Mouse (Mus musculus): ENCODE measurements around the gene Gsta2.

DNA sequence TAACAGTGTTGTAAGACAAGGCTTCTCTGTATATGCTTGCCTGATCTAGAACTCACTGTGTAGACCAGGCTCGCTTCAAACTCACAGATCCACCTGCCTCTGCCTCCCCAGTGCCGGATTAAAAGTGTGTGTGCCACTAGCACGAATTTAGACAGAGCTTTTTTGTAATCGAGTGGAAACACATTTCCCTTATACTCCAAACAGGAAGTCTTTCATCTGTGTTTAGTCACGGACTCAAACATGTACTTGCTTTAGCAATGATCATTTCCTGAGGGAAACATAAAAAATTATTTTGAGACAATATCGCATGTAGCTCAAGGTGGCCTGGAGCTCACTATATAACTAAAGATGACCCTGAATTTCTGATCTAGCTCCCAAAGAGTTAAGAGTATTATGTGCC is 7.8 kb upstream of the Gsta2 start:
- TF ChIP-seq POLR2A (IDR thresholded peaks at IDR 0.05; ENCODE audit: low read depth, low read length) = no peak
- no peak for TF ChIP-seq CTCF (IDR thresholded peaks at IDR 0.05; ENCODE audit: extremely low read depth, insufficient read length, insufficient replicate concordance, low read depth, low read length)

All from small intestine, adult 2 months (tissue).